Mouse (Mus musculus) heart, adult 2 months (tissue): ENCODE results near the gene Dlx6. TPM values are rescaled to one million over a fixed set of nuclear protein-coding genes. Genes with fewer than 3 reads are reported as not detected.

ENCODE experiments used
- DNase-seq, 2 experiments: peaks; one replicate each; pipeline ENCODE4 v3.0.0; 2021
- H3K27ac ChIP-seq: fragments of 200-600 bp; 2 replicates; pipeline ENCODE4 v1.8.1; 2022
- H3K27me3 ChIP-seq: fragments of 200-500 bp; 2 replicates; pipeline ENCODE4 v1.6.1; 2012; ENCODE audit warnings: mild to moderate bottlenecking, low read length, inconsistent platforms, mixed read lengths; ENCODE audit not compliant: control insufficient read depth, insufficient read depth
- H3K36me3 ChIP-seq: fragments of 200-500 bp; 2 replicates; pipeline ENCODE4 v1.6.1; 2012; ENCODE audit warnings: low read length, inconsistent platforms; ENCODE audit not compliant: control insufficient read depth, insufficient read depth
- H3K4me1 ChIP-seq: fragments of 200-500 bp; 2 replicates; pipeline ENCODE4 v1.6.1; 2011; ENCODE audit warnings: low read length; ENCODE audit not compliant: control insufficient read depth, insufficient read depth
- H3K4me3 ChIP-seq: fragments of 200-600 bp; 2 replicates; pipeline ENCODE4 v1.8.1; 2022
- H3K79me2 ChIP-seq: fragments of 200-500 bp; replicated peaks from 2 replicates; pipeline ENCODE4 v1.6.1; 2012; ENCODE audit warnings: mild to moderate bottlenecking, inconsistent platforms, low read length, moderate library complexity, mixed read lengths; ENCODE audit not compliant: control insufficient read depth, insufficient read depth
- H3K9ac ChIP-seq: fragments of 200-500 bp; 2 replicates; pipeline ENCODE4 v1.6.1; 2012; ENCODE audit warnings: low read depth, mild to moderate bottlenecking, control low read depth, inconsistent platforms, low read length, mixed read lengths
- CTCF ChIP-seq: fragments of 200-600 bp; IDR thresholded peaks from 2 replicates; pipeline ENCODE4 v1.8.1; 2022; ENCODE audit warnings: antibody characterized with exemption, mild to moderate bottlenecking, moderate library complexity
- EP300 ChIP-seq: fragments of 200-500 bp; IDR thresholded peaks from 2 replicates; pipeline ENCODE4 v1.6.1; 2011; ENCODE audit warnings: low read depth, low read length, control low read depth; ENCODE audit not compliant: insufficient read depth
- POLR2A ChIP-seq: fragments of 200-500 bp; IDR thresholded peaks from 2 replicates; pipeline ENCODE4 v1.6.1; 2011; ENCODE audit warnings: mild to moderate bottlenecking, low read depth, low read length, control low read depth; ENCODE audit not compliant: insufficient read depth
- WGBS: fragments of 180-500 bp; shearing (Covaris S2); methylation state at CpG from one replicate; pipeline ENCODE4 v1.1.7; 2018; 5-methylcytosine and 5-hydroxymethylcytosine counted together
- intact Hi-C: fragments of 180-260 bp; cut with DNase I; formaldehyde crosslinking; loops from one replicate; pipeline ENCODE4 v1.15.1; 2025
- polyA plus RNA-seq: library from polyadenylated mRNA; depleted of rRNA; stranded (reverse); fragments of >200 nt; gene quantifications from 2 replicates; pipeline ENCODE4 v1.2.3, GENCODE M21; 2012; rRNA removed
- total RNA-seq, 2 experiments: library from RNA; stranded (reverse); gene quantifications; 2 replicates each; pipeline ENCODE4 v1.2.3; 2021

The Dlx6 gene
- total and polyA plus RNA-seq, 3 experiments = not detected

- Histone ChIP-seq H3K9ac (no peak overlapping the region), H3K4me3 (no peak overlapping the region), H3K79me2 (no peaks in the 10 kb centered on the region), H3K27me3 (no peaks in the 10 kb centered on the region), H3K36me3 (peaks cover 2% of the 10 kb centered on the region; the same call in 1 of the 2 replicates), H3K27ac (no peak overlapping the region), H3K4me1 (no peaks in the 10 kb centered on the region)
- no peak for TF ChIP-seq EP300
- no peak for TF ChIP-seq CTCF
- TF ChIP-seq POLR2A = no peak
- no peak for DNase-seq
- 86% methylated on average over 1 of the region's 1 CpGs for WGBS
- intact Hi-C loops = loop anchor here (2.0 to 10.0 kb wide), 4 partner anchors 24 to 1270 kb away; no protein-coding TSS in a partner anchor
Measured at GRCm38 (mm10) chr6:6914304-6914703, 51.2 kb downstream of the Dlx6 start.

DNA sequence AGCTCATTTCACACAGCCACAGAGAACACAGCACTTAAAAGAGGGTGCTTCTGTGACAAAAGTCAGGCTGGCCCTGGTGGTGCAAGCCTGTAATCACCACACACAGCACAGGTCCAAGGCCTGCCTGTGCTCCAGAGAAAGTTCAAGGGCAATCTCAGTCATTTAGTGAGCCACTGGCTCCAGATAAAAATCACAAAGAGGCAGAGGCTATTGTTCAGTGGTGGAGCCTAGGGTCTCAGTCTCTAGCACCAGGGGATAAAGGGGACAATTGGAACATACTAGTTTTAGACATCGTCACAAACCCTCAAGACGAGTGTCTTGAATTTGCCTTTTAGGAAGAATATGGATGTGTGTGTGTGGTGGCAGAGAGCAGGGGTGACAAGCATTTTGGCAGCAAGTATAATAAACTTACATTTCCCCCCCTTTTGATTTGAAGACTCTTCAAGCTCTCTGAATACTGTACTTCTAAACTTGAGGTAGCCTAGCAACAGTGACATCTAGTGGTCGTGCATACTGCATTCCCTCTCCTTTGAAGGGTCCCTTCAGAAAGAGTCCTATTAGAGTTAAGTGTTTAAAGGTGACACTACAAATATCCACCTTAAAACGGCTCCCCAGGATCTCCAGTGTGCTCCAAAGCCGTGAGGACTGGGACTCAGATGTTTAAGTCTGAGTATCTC lies 51.9 kb downstream of the Dlx6 start:
- TF ChIP-seq CTCF = peak; percentile 87
- no peak for TF ChIP-seq EP300
- no peak overlapping the region for H3K27ac ChIP-seq
- intact Hi-C loops = loop anchor here (1.0 to 10.0 kb wide), 5 partner anchors 24 to 1270 kb away; no protein-coding TSS in a partner anchor
- WGBS = 31% methylated on average over 5 of the region's 5 CpGs
- H3K4me3 ChIP-seq = no peak overlapping the region
- H3K36me3 ChIP-seq = no peaks in the 10 kb centered on the region
- H3K9ac ChIP-seq = no peak overlapping the region
- H3K27me3 ChIP-seq = no peaks in the 10 kb centered on the region
- DNase-seq = peak; percentile 10 to 21
- H3K4me1 ChIP-seq = no peaks in the 10 kb centered on the region
- no peaks in the 10 kb centered on the region for H3K79me2 ChIP-seq

GRCm38 (mm10) chr6:6915526-6915915 lies 52.4 kb downstream of the Dlx6 start:
- 42% methylated on average over 9 of the region's 9 CpGs for WGBS
- intact Hi-C loops = loop anchor here (1.0 to 10.0 kb wide), 4 partner anchors 25 to 1271 kb away; no protein-coding TSS in a partner anchor

DNA sequence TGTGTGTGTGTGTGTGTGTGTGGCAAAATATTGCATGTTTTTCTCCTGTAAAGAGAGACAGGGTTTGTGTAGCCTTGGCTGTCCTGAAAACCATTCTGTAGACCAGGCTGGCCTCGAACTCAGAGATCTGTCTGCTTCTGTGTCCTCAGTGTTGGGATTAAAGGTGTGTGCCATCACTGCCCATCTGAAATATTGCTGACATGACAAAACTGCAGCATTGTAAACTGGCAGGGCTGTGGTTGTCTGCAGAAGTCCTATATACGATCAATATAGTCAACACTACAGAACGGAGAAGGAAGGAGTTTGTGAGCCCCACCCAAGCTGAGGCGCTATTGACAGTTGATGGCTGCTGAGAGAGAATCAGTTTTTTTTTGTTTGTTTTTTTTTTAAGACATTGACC lies 54.2 kb downstream of the Dlx6 start:
- Histone ChIP-seq H3K79me2 (no peaks in the 10 kb centered on the region), H3K4me1 (no peaks in the 10 kb centered on the region), H3K27ac (no peak overlapping the region), H3K4me3 (no peak overlapping the region), H3K9ac (no peak overlapping the region), H3K36me3 (no peaks in the 10 kb centered on the region), H3K27me3 (no peaks in the 10 kb centered on the region)
- no peak for DNase-seq
- no peak for TF ChIP-seq CTCF
- WGBS = 88% methylated on average over 4 of the region's 4 CpGs
- intact Hi-C loops = loop anchor here (10.0 kb wide), 1 partner anchor 1273 kb away; no protein-coding TSS in a partner anchor

More at GRCm38 (mm10) chr6:6915526-6915915, 52.4 kb downstream of the Dlx6 start:
- TF ChIP-seq CTCF = no peak
- no peak for TF ChIP-seq POLR2A
- no peak for TF ChIP-seq EP300
- Histone ChIP-seq H3K36me3 (no peaks in the 10 kb centered on the region), H3K79me2 (no peaks in the 10 kb centered on the region), H3K9ac (no peak overlapping the region), H3K4me3 (no peak overlapping the region), H3K27me3 (no peaks in the 10 kb centered on the region), H3K4me1 (no peaks in the 10 kb centered on the region), H3K27ac (no peak overlapping the region)
- DNase-seq = no peak

Other genes with a start within 250 kb of the Dlx6 start
- under 1 TPM in 1 of 2 experiments, not detected in 1; 0.34 TPM for gene Dlx5, start 18.8 kb downstream of the Dlx6 start, total RNA-seq
- gene Dlx5, start 18.8 kb downstream of the Dlx6 start, polyA plus RNA-seq = 0.14 TPM in 1 of 2 replicates, not detected in the other
- gene Sdhaf3, start 92.7 kb downstream of the Dlx6 start, total RNA-seq = 1 to 10 TPM; 4.3 to 4.5 TPM
- 1.1 TPM in 2 replicates for gene Sdhaf3, start 92.7 kb downstream of the Dlx6 start, polyA plus RNA-seq